Mouse (Mus musculus) CD8-positive naive resting alpha-beta T cell, adult 2 months (primary cell): ENCODE results near the gene Tacr3.

Experiments
- DNase-seq, 2 experiments: peaks; one replicate each; pipeline ENCODE4 v3.0.0; 2022; ENCODE audit warnings: low read depth in 2 of 2, low spot score in 2 of 2

The Tacr3 gene

GRCm38 (mm10) chr3:134828875-134829530, at the start of gene Tacr3:
Gene Tacr3, plus strand, starts transcription at chr3:134829007.
- DNase-seq: no peak

GRCm38 (mm10) chr3:134828492-134828874, 324 bp upstream of the Tacr3 start:
- no peak for DNase-seq

DNA sequence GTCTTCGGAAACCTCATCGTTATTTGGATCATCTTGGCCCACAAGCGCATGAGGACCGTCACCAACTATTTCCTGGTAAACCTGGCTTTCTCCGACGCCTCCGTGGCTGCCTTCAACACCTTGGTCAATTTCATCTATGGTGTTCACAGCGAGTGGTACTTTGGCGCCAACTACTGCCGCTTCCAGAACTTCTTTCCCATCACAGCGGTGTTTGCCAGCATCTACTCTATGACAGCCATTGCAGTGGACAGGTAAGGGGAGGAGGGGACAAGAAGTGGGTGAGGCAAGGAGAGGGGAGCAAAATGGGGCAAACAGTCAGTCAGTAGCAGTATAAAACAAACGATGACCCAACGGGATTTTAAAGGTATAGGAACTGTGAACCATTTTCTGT, 719 bp downstream of the Tacr3 start:
- no peak for DNase-seq

- DNase-seq: no peak
Observed at GRCm38 (mm10) chr3:134851342-134851741, 22.5 kb downstream of the Tacr3 start.

DNA sequence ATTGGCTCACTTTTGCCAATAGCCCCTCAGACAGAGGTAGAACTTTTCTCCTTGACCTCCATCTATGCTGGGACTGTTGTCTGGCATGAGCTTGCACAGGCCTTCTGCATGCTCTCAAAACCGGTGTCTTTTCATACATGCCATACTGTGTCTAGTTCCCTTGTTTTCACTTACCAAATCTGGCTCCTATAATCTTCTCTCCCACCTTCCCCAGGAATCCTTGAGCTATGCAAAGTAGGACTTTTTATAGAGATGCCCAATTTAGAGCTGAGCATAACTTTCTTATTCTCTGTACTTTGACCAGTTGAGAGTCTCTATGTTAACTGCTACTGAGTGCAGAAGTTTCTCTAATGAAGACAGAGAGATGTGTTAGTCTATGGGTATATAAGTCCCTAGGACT, 48.9 kb downstream of the Tacr3 start:
- no peak for DNase-seq

GRCm38 (mm10) chr3:134895831-134896230, 67.0 kb downstream of the Tacr3 start:
- no peak for DNase-seq

DNA sequence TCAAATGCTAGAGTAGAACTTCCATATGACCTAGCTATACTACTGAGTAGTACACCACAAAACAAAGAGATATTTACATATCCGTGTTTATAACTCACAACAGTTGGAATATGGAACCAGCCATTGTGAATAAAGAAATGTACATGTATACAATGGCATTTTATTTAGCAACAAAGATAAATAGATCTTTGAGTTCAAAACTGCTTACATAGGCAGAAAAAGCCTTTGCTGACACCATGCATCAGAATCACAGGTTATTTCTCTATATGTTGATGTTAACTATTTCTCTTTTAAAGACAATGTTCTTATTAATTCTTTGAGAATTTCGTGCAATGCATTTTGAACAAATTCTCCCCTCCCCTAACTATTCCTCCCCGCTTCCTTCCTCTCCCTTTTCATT, 80.1 kb downstream of the Tacr3 start:
- no peak for DNase-seq

- no peak for DNase-seq
Observed at GRCm38 (mm10) chr3:134934703-134935102, 105.9 kb downstream of the Tacr3 start.

DNA sequence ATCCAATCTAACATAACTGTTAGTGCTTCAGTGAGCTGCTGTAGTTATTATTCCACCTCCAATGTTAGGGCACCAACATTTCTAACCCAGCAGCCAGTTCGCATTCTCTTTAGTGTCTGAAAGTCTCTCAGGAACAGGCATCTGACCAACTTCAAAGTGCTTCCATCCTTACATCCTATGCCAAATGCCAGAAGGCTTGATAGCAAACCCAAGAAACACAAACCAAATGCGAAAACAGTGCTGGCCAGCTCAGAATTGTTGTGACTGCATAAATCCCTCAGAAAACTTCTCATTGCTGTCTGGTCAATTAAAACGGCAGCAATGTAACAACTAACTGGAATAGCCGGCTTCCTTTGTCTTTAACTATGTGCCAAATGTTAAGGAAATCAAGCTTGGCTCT, 106.7 kb downstream of the Tacr3 start:
- DNase-seq: no peak

DNA sequence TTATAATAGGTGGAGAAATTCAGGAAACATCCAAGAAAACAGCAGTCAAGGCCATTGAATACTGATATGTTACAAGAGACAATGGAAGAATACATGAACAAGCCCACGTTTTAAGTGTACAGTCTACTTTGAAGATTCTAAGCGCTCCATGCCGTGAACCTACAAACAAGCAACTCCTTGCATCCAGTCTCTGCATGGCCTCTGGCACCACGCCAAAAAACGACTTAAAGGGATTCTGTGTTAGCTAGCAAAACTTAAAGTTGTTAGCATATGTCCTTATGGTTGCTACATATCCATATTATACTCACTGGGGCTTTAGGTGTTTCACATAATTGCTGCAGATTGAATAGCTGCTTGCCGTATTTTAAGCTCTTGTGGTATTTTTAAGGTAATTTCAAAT, 134.7 kb downstream of the Tacr3 start:
- DNase-seq: no peak

DNA sequence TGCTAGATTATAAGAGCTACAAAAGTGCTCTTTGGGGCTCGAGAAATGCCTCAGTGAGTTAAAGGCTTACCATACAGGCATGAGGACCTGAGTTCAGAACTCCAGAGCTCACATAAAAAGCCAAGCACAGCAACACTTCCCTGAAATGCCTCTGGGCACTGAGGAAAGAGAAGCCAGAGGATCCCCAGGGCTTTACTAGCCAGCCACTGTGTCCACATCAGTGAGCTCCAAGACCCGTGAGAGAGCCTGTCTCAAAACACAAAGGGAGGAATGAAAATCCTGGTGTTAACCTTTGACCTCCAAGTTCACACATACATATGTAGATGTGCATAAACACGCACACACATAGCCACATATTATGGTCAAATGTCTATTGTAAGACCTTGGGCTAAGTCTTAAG, 150.1 kb downstream of the Tacr3 start:
- DNase-seq: no peak

DNA sequence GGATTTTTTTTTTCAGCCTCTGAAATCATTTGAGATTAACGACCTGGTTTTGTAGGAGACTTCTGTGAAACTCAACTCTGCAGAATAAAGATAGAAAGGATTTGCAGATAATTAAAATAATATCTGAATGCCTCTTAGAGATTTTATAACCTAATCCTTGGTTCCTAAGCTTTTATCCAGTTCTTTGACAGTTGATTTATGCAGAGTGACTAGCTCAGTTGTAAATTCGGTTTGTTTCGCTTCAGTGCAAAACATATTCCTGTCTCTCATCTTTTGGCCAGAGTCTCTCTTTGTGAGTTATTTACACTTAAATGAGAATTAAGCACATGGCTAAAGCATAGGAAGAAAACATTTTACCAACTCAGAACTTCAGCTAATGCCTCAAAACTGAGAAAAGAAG, 151.3 kb downstream of the Tacr3 start:
- no peak for DNase-seq
